Mouse (Mus musculus) liver, embryonic 15.5 days (tissue): ENCODE data around the gene Bdnf. TPM values are rescaled to one million over a fixed set of nuclear protein-coding genes. Genes with fewer than 3 reads are reported as not detected.

ENCODE experiments used
- polyA plus RNA-seq: library from polyadenylated mRNA; unstranded; fragments of >200 nt; fragmentation: Nextera tagmentation; extraction: Ambion mirVana; gene quantifications from 2 replicates; pipeline ENCODE4 v1.2.1, GENCODE M21; 2015

Gene Bdnf
- polyA plus RNA-seq, 1 experiment from 2014 or later, result 0.09 TPM

Other genes with a start within 250 kb of the Bdnf start
- 17.3 and 18.1 TPM in 2 replicates for gene Lin7c, start 216.2 kb downstream of the Bdnf start, polyA plus RNA-seq
- gene Lgr4, start 242.9 kb downstream of the Bdnf start, polyA plus RNA-seq, result 3.0 and 3.5 TPM in 2 replicates